Mouse (Mus musculus) ES-Bruce4 (cell line): ENCODE data around the gene Nek11. TPM values are rescaled to one million over a fixed set of nuclear protein-coding genes. Genes with fewer than 3 reads are reported as not detected.

Source experiments
- H3K27ac ChIP-seq: 2 replicates; pipeline ENCODE4 v1.5.1; 2012; ENCODE audit warnings: low read length, inconsistent platforms; ENCODE audit not compliant: insufficient read depth
- H3K27me3 ChIP-seq: 2 replicates; pipeline ENCODE4 v1.6.1; 2012; ENCODE audit warnings: mild to moderate bottlenecking, low read length, inconsistent platforms; ENCODE audit not compliant: control insufficient read depth, poor library complexity, insufficient read depth, severe bottlenecking
- H3K36me3 ChIP-seq: 2 replicates; pipeline ENCODE4 v1.6.1; 2012; ENCODE audit warnings: inconsistent platforms, mild to moderate bottlenecking, low read length, moderate library complexity; ENCODE audit not compliant: control insufficient read depth, poor library complexity, insufficient read depth, severe bottlenecking
- H3K4me1 ChIP-seq: one replicate; pipeline ENCODE4 v1.8.1; 2011; ENCODE audit warnings: low read length; ENCODE audit not compliant: control insufficient read depth, insufficient read depth
- H3K4me3 ChIP-seq: 2 replicates; pipeline ENCODE4 v1.5.1; 2011; ENCODE audit warnings: low read depth, mild to moderate bottlenecking, low read length
- H3K9ac ChIP-seq: 2 replicates; pipeline ENCODE4 v1.6.1; 2012; ENCODE audit warnings: low read depth, mild to moderate bottlenecking, inconsistent platforms; ENCODE audit not compliant: poor library complexity, severe bottlenecking
- H3K9me3 ChIP-seq: replicated peaks from 2 replicates; pipeline ENCODE4 v1.6.1; 2012; ENCODE audit warnings: mild to moderate bottlenecking, low read length, inconsistent platforms; ENCODE audit not compliant: control insufficient read depth, poor library complexity, insufficient read depth, severe bottlenecking
- CTCF ChIP-seq: IDR thresholded peaks from one replicate; pipeline ENCODE4 v1.8.1; 2011; ENCODE audit warnings: low read depth, low read length
- EP300 ChIP-seq: IDR thresholded peaks from 2 replicates; pipeline ENCODE4 v1.6.1; 2011; ENCODE audit warnings: low read depth, low read length; ENCODE audit not compliant: insufficient read depth
- POLR2A ChIP-seq: IDR thresholded peaks from one replicate; pipeline ENCODE4 v1.8.1; 2011; ENCODE audit warnings: low read length; ENCODE audit not compliant: insufficient read depth
- polyA plus RNA-seq: library from polyadenylated mRNA; stranded (reverse); fragments of >200 nt; gene quantifications from 2 replicates; pipeline ENCODE4 v1.2.4, GENCODE M21; 2011; ENCODE audit warnings: low read depth; ENCODE audit not compliant: missing spikeins, insufficient read depth, insufficient read length

The Nek11 gene
- polyA plus RNA-seq, 1 experiment: 0.30 TPM

DNA sequence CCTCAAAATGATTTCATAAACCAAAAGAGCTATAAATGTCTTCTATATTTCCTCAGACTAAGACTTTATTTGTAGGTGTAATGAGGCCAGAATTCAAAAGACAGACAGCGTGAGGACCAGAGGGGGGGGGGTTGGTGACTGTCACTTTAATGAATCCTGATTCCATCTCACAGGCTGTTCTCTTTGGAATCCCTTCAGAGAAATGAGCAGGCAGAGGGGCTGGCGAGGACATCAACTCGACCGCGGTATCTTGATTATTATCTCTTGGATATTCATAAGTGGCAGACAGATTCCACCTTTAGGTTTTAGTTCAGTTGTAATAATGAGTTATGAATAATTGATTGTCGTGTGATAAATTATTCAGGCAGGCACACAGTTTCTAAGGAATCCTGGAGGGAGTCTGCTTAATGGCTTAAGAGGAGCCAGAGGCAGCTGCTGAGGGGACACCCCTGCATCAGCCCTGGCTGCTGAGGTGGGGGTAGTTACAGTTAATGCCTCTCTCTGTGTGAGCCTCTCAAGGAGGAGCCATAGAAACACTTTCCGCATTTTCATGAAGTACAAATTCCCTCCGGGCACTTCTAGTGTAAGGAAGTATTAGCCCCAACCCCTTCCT lies 15.7 kb downstream of the Nek11 start:
- Histone ChIP-seq H3K9ac (no peak overlapping the region), H3K27me3 (no peaks in the 10 kb centered on the region), H3K27ac (no peak overlapping the region), H3K4me1 (no peaks in the 10 kb centered on the region), H3K9me3 (no peaks in the 10 kb centered on the region), H3K4me3 (no peak overlapping the region), H3K36me3 (no peaks in the 10 kb centered on the region)
- TF ChIP-seq POLR2A (no peak), EP300 (no peak), CTCF (no peak)

GRCm38 (mm10) chr9:105377622-105378021 lies 17.7 kb downstream of the Nek11 start:
- Histone ChIP-seq H3K4me3 (no peak overlapping the region), H3K36me3 (no peaks in the 10 kb centered on the region), H3K9ac (no peak overlapping the region), H3K27ac (no peak overlapping the region), H3K9me3 (no peaks in the 10 kb centered on the region), H3K4me1 (no peaks in the 10 kb centered on the region), H3K27me3 (no peaks in the 10 kb centered on the region)
- TF ChIP-seq CTCF (no peak), POLR2A (no peak), EP300 (no peak)

GRCm38 (mm10) chr9:105376954-105377530 lies 18.3 kb downstream of the Nek11 start:
- no peak overlapping the region for H3K9ac ChIP-seq
- H3K9me3 ChIP-seq: no peaks in the 10 kb centered on the region
- TF ChIP-seq POLR2A (no peak), EP300 (no peak), CTCF (no peak)
- H3K4me1 ChIP-seq: no peaks in the 10 kb centered on the region
- H3K36me3 ChIP-seq: no peaks in the 10 kb centered on the region
- no peaks in the 10 kb centered on the region for H3K27me3 ChIP-seq
- no peak overlapping the region for H3K27ac ChIP-seq
- H3K4me3 ChIP-seq: no peak overlapping the region

DNA sequence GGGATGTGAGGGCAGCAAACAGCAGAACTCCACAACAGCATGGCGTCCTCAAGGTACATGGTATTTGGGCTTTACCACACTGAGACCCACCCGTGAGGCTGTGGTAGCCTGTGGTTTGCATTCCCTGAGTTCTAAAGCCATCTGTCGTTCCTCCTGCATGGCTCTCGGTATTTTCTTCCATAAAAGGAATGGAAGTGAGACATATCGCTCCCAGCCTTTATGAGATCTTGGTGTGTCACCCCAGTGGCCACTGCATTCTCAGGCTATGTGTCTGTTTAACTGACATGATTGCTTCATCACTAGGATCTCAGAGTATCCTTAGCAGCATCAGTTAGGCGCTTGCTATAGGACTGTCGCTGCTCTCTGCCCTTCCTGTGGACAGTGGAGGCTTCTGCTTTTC lies 18.9 kb downstream of the Nek11 start:
- TF ChIP-seq POLR2A (no peak), CTCF (no peak), EP300 (no peak)
- H3K4me1 ChIP-seq: no peaks in the 10 kb centered on the region
- no peak overlapping the region for H3K27ac ChIP-seq
- no peak overlapping the region for H3K4me3 ChIP-seq
- H3K27me3 ChIP-seq: no peaks in the 10 kb centered on the region
- H3K36me3 ChIP-seq: no peaks in the 10 kb centered on the region
- no peak overlapping the region for H3K9ac ChIP-seq
- H3K9me3 ChIP-seq: no peaks in the 10 kb centered on the region

GRCm38 (mm10) chr9:105374361-105374760 lies 21.0 kb downstream of the Nek11 start:
- Histone ChIP-seq H3K27me3 (no peaks in the 10 kb centered on the region), H3K27ac (no peak overlapping the region), H3K4me3 (no peak overlapping the region), H3K9me3 (no peaks in the 10 kb centered on the region), H3K36me3 (no peaks in the 10 kb centered on the region), H3K4me1 (no peaks in the 10 kb centered on the region), H3K9ac (no peak overlapping the region)
- no peak for TF ChIP-seq EP300
- TF ChIP-seq POLR2A: no peak
- TF ChIP-seq CTCF: no peak

- Histone ChIP-seq H3K27ac (no peak overlapping the region), H3K4me1 (no peaks in the 10 kb centered on the region), H3K27me3 (no peaks in the 10 kb centered on the region), H3K9me3 (no peaks in the 10 kb centered on the region), H3K36me3 (no peaks in the 10 kb centered on the region), H3K9ac (no peak overlapping the region), H3K4me3 (no peak overlapping the region)
- TF ChIP-seq EP300: no peak
- TF ChIP-seq POLR2A: no peak
- TF ChIP-seq CTCF: no peak
Measured at GRCm38 (mm10) chr9:105368605-105369004, 26.7 kb downstream of the Nek11 start.
